Mouse (Mus musculus) CH12.LX (cell line): ENCODE results near the gene Tmem165.
A peak's percentile ranks its signal among the peaks of the same experiment; 100 is the strongest.

ENCODE experiments used
- CTCF ChIP-seq, 2 experiments: IDR thresholded peaks in 1 of 2; conservative IDR thresholded peaks in 1 of 2; 2 replicates each; pipeline ENCODE4 v1.5.1; 2011 to 2012; ENCODE audit warnings: low read depth in 2 of 2, low read length in 2 of 2, improper control_type of control experiment in 1 of 2, inconsistent platforms in 1 of 2, mild to moderate bottlenecking in 1 of 2, moderate library complexity in 1 of 2
- E2F4 ChIP-seq: IDR thresholded peaks from 2 replicates; pipeline ENCODE4 v1.6.1; 2011; ENCODE audit warnings: low read depth, low read length, improper control_type of control experiment; ENCODE audit not compliant: insufficient replicate concordance
- EP300 ChIP-seq: IDR thresholded peaks from 2 replicates; pipeline ENCODE4 v1.6.1; 2011; ENCODE audit warnings: low read length, improper control_type of control experiment
- JUND ChIP-seq: conservative IDR thresholded peaks from 2 replicates; pipeline ENCODE4 v1.6.1; 2011; ENCODE audit warnings: low read depth, low read length, improper control_type of control experiment
- MYC ChIP-seq: IDR thresholded peaks from 2 replicates; pipeline ENCODE4 v1.6.1; 2011; ENCODE audit warnings: low read depth, mild to moderate bottlenecking, improper control_type of control experiment, low read length

DNA sequence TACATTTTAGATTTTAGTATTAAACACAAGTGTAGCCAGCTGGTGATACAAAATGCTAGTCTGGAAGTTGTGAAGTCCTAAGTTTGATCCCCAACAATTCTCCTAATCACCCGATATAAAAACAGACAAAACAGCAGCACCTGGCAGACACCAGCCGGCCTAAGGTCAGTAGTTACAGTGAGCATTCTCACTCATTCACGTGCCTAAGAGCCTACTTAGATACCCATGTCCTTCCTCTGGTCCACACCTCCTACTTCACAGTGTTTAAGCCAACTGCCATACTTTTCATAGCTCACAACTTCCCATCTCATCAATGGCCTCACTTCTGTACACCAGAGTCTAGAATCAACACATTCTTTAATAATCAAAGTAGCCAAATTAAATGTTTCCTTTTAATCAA lies 59.6 kb downstream of the Tmem165 start:
- TF ChIP-seq CTCF (conservative IDR thresholded peaks at IDR 0.05 in 1 of 2, IDR thresholded peaks at IDR 0.05 in 1 of 2; ENCODE audit: low read depth in 2 of 2, low read length in 2 of 2) (no peak), MYC (no peak), EP300 (0 out of 2 replicates have a peak, but pooled peaks have one; percentile 14), E2F4 (no peak), JUND (no peak)
